Mouse (Mus musculus): ENCODE data around the gene Ppfia4.
"Not testable (repeated sequence)": the region's sequence is repeated elsewhere in the genome, so short reads cannot be mapped to it uniquely, and the experiment has no call there.

Gene Ppfia4

GRCm38 (mm10) chr1:134272754-134273250 is 59.9 kb downstream of the Ppfia4 start:
- ATAC-seq (ENCODE audit: low TSS enrichment): no peak

- no peak for ATAC-seq (ENCODE audit: low TSS enrichment)
Measured at GRCm38 (mm10) chr1:134270026-134270425, 62.7 kb downstream of the Ppfia4 start.

- ATAC-seq (ENCODE audit: low TSS enrichment): peak; percentile 69; the same call in 1 of the 2 replicates
Measured at GRCm38 (mm10) chr1:134265797-134266196, 66.9 kb downstream of the Ppfia4 start.

GRCm38 (mm10) chr1:134264341-134264740 is 68.4 kb downstream of the Ppfia4 start:
- ATAC-seq (ENCODE audit: low TSS enrichment): no peak

GRCm38 (mm10) chr1:134249681-134250080 is 83.0 kb downstream of the Ppfia4 start:
- not testable (repeated sequence) for ATAC-seq (ENCODE audit: low TSS enrichment)
